ENCODE assay signal across 8 mouse cellular contexts in genomic region chr14:14701710-14702329, GRCm38 (mm10). TPM values are rescaled to one million over a fixed set of nuclear protein-coding genes. Genes with fewer than 3 reads are reported as not detected.
DNase-seq lines count a peak whose midpoint lies in the region; ATAC-seq lines count a peak whose summit lies in the region.

Gene Slc4a7, plus strand, starts transcription at chr14:14702279.

- peak within 1 kb of the TSS; percentile 62 for H3K4me2 ChIP-seq in kidney, embryonic 16.5 days (replicated peaks; ENCODE audit: low read depth, low read length)
- H3K4me2 ChIP-seq in heart, embryonic 12.5 days: peak within 1 kb of the TSS; percentile 80

- intact Hi-C loops in left cerebral cortex, postnatal 10 days (cut with DNase I): loop anchor here (10.0 kb wide), 1 partner anchor 357 kb away; the partner anchor contains the start of gene Il3ra

- no peaks in the 10 kb centered on the region for H3K9me3 ChIP-seq in kidney, embryonic 16.5 days (ENCODE audit: low read length)
- no peaks in the 10 kb centered on the region for H3K9me3 ChIP-seq in heart, embryonic 12.5 days (replicated peaks)

- H3K27me3 ChIP-seq in kidney, embryonic 16.5 days (ENCODE audit: insufficient read depth, low read length): no peaks in the 10 kb centered on the region
- H3K27me3 ChIP-seq in heart, embryonic 12.5 days (replicated peaks): no peaks in the 10 kb centered on the region

- ATAC-seq in kidney, embryonic 16.5 days (ENCODE audit: low FRiP score, low TSS enrichment): no peak
- ATAC-seq in heart, embryonic 12.5 days (ENCODE audit: insufficient number of reproducible peaks, low FRiP score): no peak
- ATAC-seq in monocyte, adult 5-6 weeks (replicated peaks; ENCODE audit: insufficient number of reproducible peaks, low FRiP score, low TSS enrichment, poor library complexity, severe bottlenecking): no peak

- H3K4me1 ChIP-seq in kidney, embryonic 16.5 days (ENCODE audit: insufficient read depth, low read length): peaks cover 12% of the 10 kb centered on the region
- H3K4me1 ChIP-seq in heart, embryonic 12.5 days (replicated peaks): peaks cover 7% of the 10 kb centered on the region

- peak within 1 kb of the TSS; percentile 82 for H3K4me3 ChIP-seq in kidney, embryonic 16.5 days (ENCODE audit: low read length)
- H3K4me3 ChIP-seq in heart, embryonic 12.5 days: peak within 1 kb of the TSS; percentile 96

- H3K27ac ChIP-seq in kidney, embryonic 16.5 days (ENCODE audit: low read length): peak within 1 kb of the TSS; percentile 95
- peak within 1 kb of the TSS; percentile 97 for H3K27ac ChIP-seq in heart, embryonic 12.5 days (ENCODE audit: poor library complexity, severe bottlenecking)

- peak within 1 kb of the TSS; percentile 94 for H3K9ac ChIP-seq in kidney, embryonic 16.5 days (replicated peaks; ENCODE audit: low read length)
- H3K9ac ChIP-seq in heart, embryonic 12.5 days: peak within 1 kb of the TSS; percentile 94

- WGBS in kidney, embryonic 16.5 days: 89% methylated on average over 5 of the region's 5 CpGs
- 64% methylated on average over 5 of the region's 5 CpGs for WGBS in heart, embryonic 12.5 days

- H3K36me3 ChIP-seq in kidney, embryonic 16.5 days (ENCODE audit: insufficient read depth, low read length): no peaks in the 10 kb centered on the region
- H3K36me3 ChIP-seq in heart, embryonic 12.5 days: no peaks in the 10 kb centered on the region

- DNase-seq in kidney, adult 8-10 months: no peak
- no peak for DNase-seq in adrenal gland, adult 8-10 months
- no peak for DNase-seq in left cerebral cortex, postnatal 10 days (ENCODE audit: extremely low spot score in 1 of 2, low spot score in 2 of 2)
- no peak for DNase-seq in ovary, adult 18-20 months (ENCODE audit: low spot score)
- DNase-seq in ovary, postnatal 14 days (ENCODE audit: low spot score): no peak

RNA-seq across cellular contexts. Expression of gene Slc4a7, which starts in this region (rescaled TPM):
- polyA plus RNA-seq in kidney, embryonic 16.5 days (2015; fragmentation: Nextera tagmentation; extraction: Ambion mirVana): 13.3 and 17.0 TPM in 2 replicates
- 10 to 100 TPM; 23.2 to 29.7 (median 26.8) TPM for total RNA-seq in adrenal gland, adult 8-10 months (2022)
- 18.3 and 18.6 TPM in 2 replicates for polyA plus RNA-seq in heart, embryonic 12.5 days (2016; fragmentation: Nextera tagmentation; extraction: Ambion mirVana)
- total RNA-seq in left cerebral cortex, postnatal 10 days (2021): 10 to 100 TPM; 33.7 to 34.6 TPM
- total RNA-seq in monocyte, adult 5-6 weeks (2017): 64.2 to 74.6 TPM (median 71.8 TPM) in 3 replicates
